Mouse (Mus musculus) small intestine, adult 2 months (tissue): Measurements from ENCODE around the gene Zfp990.
"Not testable (repeated sequence)": the region's sequence is repeated elsewhere in the genome, so short reads cannot be mapped to it uniquely, and the experiment has no call there.

Source experiments
- CTCF ChIP-seq: fragments of 200-500 bp; IDR thresholded peaks from 2 replicates; pipeline ENCODE4 v1.5.1; 2012; ENCODE audit warnings: low read depth, mild to moderate bottlenecking, control low read depth, inconsistent platforms, low read length, moderate library complexity, mixed read lengths; ENCODE audit not compliant: insufficient replicate concordance, insufficient read length; ENCODE audit errors: extremely low read depth
- POLR2A ChIP-seq: fragments of 200-500 bp; IDR thresholded peaks from 2 replicates; pipeline ENCODE4 v1.6.1; 2012; ENCODE audit warnings: low read depth, mild to moderate bottlenecking, control low read depth, inconsistent platforms, low read length, moderate library complexity

- TF ChIP-seq CTCF, POLR2A: not testable (repeated sequence)
Observed at GRCm38 (mm10) chr4:145510459-145510858, at the start of gene Zfp990.
